Mouse (Mus musculus) urinary bladder, postnatal 36 days (tissue): ENCODE data around the gene Pmpca.

Source experiments
- DNase-seq, 2 experiments: peaks; one replicate each; pipeline ENCODE4 v3.0.0; 2022; ENCODE audit warnings: low spot score in 2 of 2, mixed read lengths in 1 of 2

Gene Pmpca

GRCm38 (mm10) chr2:26389154-26389690, at the start of gene Pmpca, which contains the start of gene Entr1:
Pmpca (plus strand) TSS chr2:26389339.
Entr1 (minus strand) TSS chr2:26389316.
- peak; percentile 78 to 80 for DNase-seq

GRCm38 (mm10) chr2:26341510-26341981, 47.6 kb upstream of the Pmpca start:
- DNase-seq, result no peak

GRCm38 (mm10) chr2:26342044-26342443, 47.1 kb upstream of the Pmpca start:
- no peak for DNase-seq

- no peak for DNase-seq
These were observed 46.3 kb upstream of the Pmpca start for GRCm38 (mm10) chr2:26342609-26343490.

GRCm38 (mm10) chr2:26348241-26348640, 40.9 kb upstream of the Pmpca start:
- no peak for DNase-seq

GRCm38 (mm10) chr2:26351358-26352290, 37.5 kb upstream of the Pmpca start, which contains the start of gene Dnlz:
Dnlz (minus strand) TSS chr2:26352110.
- DNase-seq, result peak; percentile 92 to 93

- DNase-seq, result no peak
These were observed 36.7 kb upstream of the Pmpca start for GRCm38 (mm10) chr2:26352291-26352910.

- no peak for DNase-seq
These were observed 35.8 kb upstream of the Pmpca start for GRCm38 (mm10) chr2:26353066-26353980.

GRCm38 (mm10) chr2:26354401-26354800, 34.7 kb upstream of the Pmpca start:
- DNase-seq, result no peak

- no peak for DNase-seq
These were observed 32.9 kb upstream of the Pmpca start for GRCm38 (mm10) chr2:26356231-26356630.

- no peak for DNase-seq
These were observed 32.5 kb upstream of the Pmpca start for GRCm38 (mm10) chr2:26356678-26357077.

GRCm38 (mm10) chr2:26357484-26357883, 31.7 kb upstream of the Pmpca start:
- DNase-seq, result no peak

GRCm38 (mm10) chr2:26358667-26359320, 30.3 kb upstream of the Pmpca start:
- DNase-seq, result no peak

GRCm38 (mm10) chr2:26359983-26360382, 29.2 kb upstream of the Pmpca start:
- DNase-seq, result no peak

GRCm38 (mm10) chr2:26360772-26361171, 28.4 kb upstream of the Pmpca start, which contains the start of gene Card9:
Card9 (minus strand) TSS chr2:26360918.
- no peak for DNase-seq

- DNase-seq, result no peak
These were observed 26.1 kb upstream of the Pmpca start for GRCm38 (mm10) chr2:26362991-26363390.

GRCm38 (mm10) chr2:26363481-26363880, 25.7 kb upstream of the Pmpca start:
- DNase-seq, result no peak

GRCm38 (mm10) chr2:26364738-26365465, 24.2 kb upstream of the Pmpca start:
- DNase-seq, result peak in 1 of 2 experiments; percentile 48

GRCm38 (mm10) chr2:26367911-26368310, 21.2 kb upstream of the Pmpca start:
- DNase-seq, result no peak
